ENCODE assay signal across 16 mouse cellular contexts in the genomic region with DNA sequence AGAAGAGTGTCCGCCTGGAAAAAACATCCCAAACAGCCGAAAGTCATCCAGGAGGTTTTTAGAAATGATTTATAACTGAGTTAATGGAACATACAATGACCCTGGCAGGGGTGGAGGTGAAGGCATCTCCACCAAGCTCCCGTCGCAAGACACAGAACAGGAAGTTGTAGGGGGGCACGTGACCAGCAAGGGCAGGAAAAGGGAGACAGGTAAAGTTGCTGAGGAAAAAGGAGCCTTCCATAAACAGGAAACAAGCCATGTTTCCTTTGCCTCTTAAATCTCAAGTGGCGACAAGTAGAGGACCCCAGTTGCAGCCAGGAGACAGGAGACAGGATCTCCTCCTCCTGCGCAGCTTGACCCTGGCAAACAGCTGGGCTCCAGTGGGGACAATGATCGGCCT. TPM values are rescaled to one million over a fixed set of nuclear protein-coding genes. Genes with fewer than 3 reads are reported as not detected.
DNase-seq lines count a peak whose midpoint lies in the region; ATAC-seq and TF ChIP-seq lines count a peak whose summit lies in the region.
"Had no signal": no experiment of that assay in that cellular context is flagged by ENCODE, and none has a peak within 500 bp of the region (broad histone marks: within the 10 kb centered on the region; RNA-seq: fewer than 3 reads in every experiment).

No protein-coding gene starts in this region.

- no peak overlapping the region for H3K9ac ChIP-seq in lung, embryonic 16.5 days (ENCODE audit: low read length)
- no peak overlapping the region for H3K9ac ChIP-seq in liver, embryonic 12.5 days
- H3K9ac ChIP-seq: embryonic facial prominence, embryonic 13.5 days; neural tube, embryonic 13.5 days had no signal

- no peak for TF ChIP-seq POLR2A in kidney, adult 2 months (IDR thresholded peaks at IDR 0.05; ENCODE audit: low read depth, low read length)

- H3K27me3 ChIP-seq in lung, embryonic 16.5 days (ENCODE audit: control insufficient read depth, insufficient read depth, low read depth, low read length) = no peaks in the 10 kb centered on the region
- no peaks in the 10 kb centered on the region for H3K27me3 ChIP-seq in kidney, adult 2 months (replicated peaks; ENCODE audit: control insufficient read depth, insufficient read depth, low read length)
- H3K27me3 ChIP-seq in liver, embryonic 12.5 days (replicated peaks) = no peaks in the 10 kb centered on the region
- H3K27me3 ChIP-seq: embryonic facial prominence, embryonic 13.5 days; neural tube, embryonic 13.5 days; Patski had no signal

- peak overlapping the region; percentile 22; the same call in 1 of the 2 replicates for H3K4me2 ChIP-seq in lung, embryonic 16.5 days (ENCODE audit: low read depth, low read length)
- H3K4me2 ChIP-seq in liver, embryonic 12.5 days = no peak overlapping the region
- H3K4me2 ChIP-seq: embryonic facial prominence, embryonic 13.5 days; liver, embryonic 11.5 days; neural tube, embryonic 13.5 days had no signal

- H3K4me1 ChIP-seq in lung, embryonic 16.5 days (replicated peaks; ENCODE audit: control insufficient read depth, insufficient read depth, low read length) = no peaks in the 10 kb centered on the region
- H3K4me1 ChIP-seq in kidney, adult 2 months (ENCODE audit: control insufficient read depth, insufficient read depth, low read length) = no peaks in the 10 kb centered on the region
- H3K4me1 ChIP-seq in liver, embryonic 12.5 days = no peaks in the 10 kb centered on the region
- H3K4me1 ChIP-seq: embryonic facial prominence, embryonic 13.5 days; neural tube, embryonic 13.5 days had no signal

- H3K4me3 ChIP-seq in gastrocnemius, adult 2 months = peak overlapping the region; percentile 24; the same call in 1 of the 2 replicates
- no peak overlapping the region for H3K4me3 ChIP-seq in lung, embryonic 16.5 days (ENCODE audit: low read length)
- H3K4me3 ChIP-seq in kidney, adult 2 months (ENCODE audit: insufficient read depth, low read depth, low read length) = no peak overlapping the region
- H3K4me3 ChIP-seq in liver, embryonic 12.5 days = no peak overlapping the region
- H3K4me3 ChIP-seq: embryonic facial prominence, embryonic 13.5 days; layer of hippocampus, adult 2 months; neural tube, embryonic 13.5 days had no signal

- no peak for ATAC-seq in lung, embryonic 16.5 days (ENCODE audit: low read depth)
- no peak for ATAC-seq in liver, embryonic 12.5 days
- ATAC-seq: hindbrain, postnatal 0 days; Patski had no signal

- peak overlapping the region; percentile 67 for H3K27ac ChIP-seq in gastrocnemius, adult 2 months
- peak overlapping the region; percentile 21; the same call in 1 of the 2 replicates for H3K27ac ChIP-seq in lung, embryonic 16.5 days (ENCODE audit: low read length)
- H3K27ac ChIP-seq in kidney, adult 2 months (ENCODE audit: insufficient read depth, low read depth, low read length) = peak overlapping the region; percentile 82
- H3K27ac ChIP-seq in liver, embryonic 12.5 days = no peak overlapping the region
- H3K27ac ChIP-seq: embryonic facial prominence, embryonic 13.5 days; hindbrain, postnatal 0 days; layer of hippocampus, adult 2 months; neural tube, embryonic 13.5 days; stomach, postnatal 0 days had no signal

- WGBS in lung, embryonic 16.5 days = 40% methylated on average over 8 of the region's 8 CpGs
- 26% methylated on average over 8 of the region's 8 CpGs for WGBS in kidney, adult 2 months
- WGBS in liver, embryonic 12.5 days (ENCODE audit: insufficient replicate concordance) = 44% methylated on average over 8 of the region's 8 CpGs

- intact Hi-C loops in gastrocnemius, adult 2 months (cut with DNase I) = no loop called here

- no peaks in the 10 kb centered on the region for H3K9me3 ChIP-seq in lung, embryonic 16.5 days (ENCODE audit: control insufficient read depth, low read length)
- H3K9me3 ChIP-seq in liver, embryonic 12.5 days (replicated peaks) = no peaks in the 10 kb centered on the region
- H3K9me3 ChIP-seq: embryonic facial prominence, embryonic 13.5 days; neural tube, embryonic 13.5 days had no signal

- H3K36me3 ChIP-seq in lung, embryonic 16.5 days (ENCODE audit: control insufficient read depth, insufficient read depth, low read length) = no peaks in the 10 kb centered on the region
- H3K36me3 ChIP-seq in kidney, adult 2 months (ENCODE audit: control insufficient read depth, insufficient read depth, low read length) = no peaks in the 10 kb centered on the region
- no peaks in the 10 kb centered on the region for H3K36me3 ChIP-seq in liver, embryonic 12.5 days
- H3K36me3 ChIP-seq: embryonic facial prominence, embryonic 13.5 days; neural tube, embryonic 13.5 days had no signal

- no peak for TF ChIP-seq CTCF in gastrocnemius, adult 2 months (IDR thresholded peaks at IDR 0.05)
- no peak for TF ChIP-seq CTCF in kidney, adult 2 months (conservative IDR thresholded peaks at IDR 0.05; ENCODE audit: insufficient read depth, insufficient read length, low read depth, low read length)

- DNase-seq in gastrocnemius, adult 2 months = no peak
- DNase-seq in gastrocnemius, adult 18-20 months (ENCODE audit: low spot score) = no peak
- no peak for DNase-seq in lung, postnatal 25 days (ENCODE audit: low spot score)
- DNase-seq in kidney, adult 2 months = peak; percentile 89
- peak; percentile 70 to 85 for DNase-seq in kidney, postnatal 36 days
- DNase-seq in embryo, embryonic 11 days = no peak
- DNase-seq: cerebellum, adult 11 months had no signal

RNA-seq across cellular contexts. Expression of gene Kdr, which starts 37.8 kb away (rescaled TPM):
- 10 to 100 TPM; 11.8 to 16.9 TPM for total RNA-seq in gastrocnemius, adult 2 months (2021)
- total RNA-seq in gastrocnemius, adult 18-20 months (2021) = 10 to 100 TPM in 1 of 2 experiments, 1 to 10 TPM in 1; 7.6 to 19.5 TPM
- 65.0 and 69.4 TPM in 2 replicates for polyA plus RNA-seq in lung, embryonic 16.5 days (2015; fragmentation: Nextera tagmentation; extraction: Ambion mirVana)
- 28.0 and 32.3 TPM in 2 replicates for polyA plus RNA-seq in kidney, adult 2 months (2012; rRNA removed)
- polyA plus RNA-seq in liver, embryonic 12.5 days (2016; fragmentation: Nextera tagmentation; extraction: Ambion mirVana) = 16.7 and 18.6 TPM in 2 replicates
- polyA plus RNA-seq: Patski had no signal

Comparison
In these comparisons a context has a peak if more than half of its experiments do, and no peak if none do; other contexts are left out.
1. DNase-seq: peak in kidney, adult 2 months (single experiment) and kidney, postnatal 36 days (2 of 2); none in gastrocnemius, adult 2 months (single experiment), gastrocnemius, adult 18-20 months (single experiment), lung, postnatal 25 days (single experiment) and embryo, embryonic 11 days (single experiment).